Comparison of ENCODE assay signal across 9 mouse cellular contexts in genomic region chr2:180103151-180103977, GRCm38 (mm10). TPM values are rescaled to one million over a fixed set of nuclear protein-coding genes. Genes with fewer than 3 reads are reported as not detected.
DNase-seq lines count a peak whose midpoint lies in the region; TF ChIP-seq lines count a peak whose summit lies in the region.
"Had no signal": no experiment of that assay in that cellular context is flagged by ENCODE, and none has a peak within 500 bp of the region (broad histone marks: within the 10 kb centered on the region; RNA-seq: fewer than 3 reads in every experiment).

No protein-coding gene starts in this region.

- no peaks in the 10 kb centered on the region for H3K79me2 ChIP-seq in heart, adult 2 months (replicated peaks; ENCODE audit: control insufficient read depth, insufficient read depth, low read length)

- H3K27me3 ChIP-seq in heart, adult 2 months (ENCODE audit: control insufficient read depth, insufficient read depth, low read length): peaks cover 7% of the 10 kb centered on the region; the same call in 1 of the 2 replicates
- H3K27me3 ChIP-seq in limb, embryonic 10.5 days (ENCODE audit: low read depth, poor library complexity, severe bottlenecking): peaks cover 88% of the 10 kb centered on the region
- H3K27me3 ChIP-seq in small intestine, adult 2 months (ENCODE audit: control insufficient read depth, insufficient read depth, low read length): peaks cover 58% of the 10 kb centered on the region

- TF ChIP-seq EP300 in heart, adult 2 months (IDR thresholded peaks at IDR 0.05; ENCODE audit: insufficient read depth, low read depth, low read length): no peak

- DNase-seq in heart, adult 2 months: no peak
- DNase-seq in heart, postnatal 36 days: no peak
- peak; percentile 23 for DNase-seq in thymus, postnatal 14 days
- DNase-seq in thymus, adult 18-20 months: no peak
- DNase-seq in limb, embryonic 10.5 days (ENCODE audit: low spot score): no peak
- DNase-seq in adrenal gland, adult 18-20 months (ENCODE audit: low spot score in 2 of 2): no peak
- no peak for DNase-seq in adrenal gland, postnatal 4 days (ENCODE audit: low spot score in 2 of 2)

- TF ChIP-seq POLR2A in heart, adult 2 months (IDR thresholded peaks at IDR 0.05; ENCODE audit: insufficient read depth, low read depth, low read length): no peak
- no peak for TF ChIP-seq POLR2A in small intestine, adult 2 months (IDR thresholded peaks at IDR 0.05; ENCODE audit: low read depth, low read length)

- TF ChIP-seq CTCF in heart, adult 2 months (IDR thresholded peaks at IDR 0.05): no peak
- TF ChIP-seq CTCF in small intestine, adult 2 months (IDR thresholded peaks at IDR 0.05; ENCODE audit: extremely low read depth, insufficient read length, insufficient replicate concordance, low read depth, low read length): no peak

- WGBS in heart, adult 2 months: 2% methylated on average over 57 of the region's 57 CpGs
- under 1% methylated on average over 54 of the region's 57 CpGs for whole genome bisulfite sequencing in limb, embryonic 10.5 days
- WGBS in small intestine, adult 2 months: 2% methylated on average over 55 of the region's 57 CpGs

- no peaks in the 10 kb centered on the region for H3K36me3 ChIP-seq in heart, adult 2 months (ENCODE audit: control insufficient read depth, insufficient read depth, low read length)
- H3K36me3 ChIP-seq in limb, embryonic 10.5 days: no peaks in the 10 kb centered on the region
- no peaks in the 10 kb centered on the region for H3K36me3 ChIP-seq in small intestine, adult 2 months (ENCODE audit: control insufficient read depth, insufficient read depth, low read length)

- H3K9ac ChIP-seq in heart, adult 2 months (ENCODE audit: low read depth, low read length): no peak overlapping the region

- H3K4me3 ChIP-seq in heart, adult 2 months: peak overlapping the region; percentile 52
- H3K4me3 ChIP-seq in limb, embryonic 10.5 days: peak overlapping the region; percentile 63
- H3K4me3 ChIP-seq in small intestine, adult 2 months (ENCODE audit: low read depth, low read length): peak overlapping the region; percentile 63

- H3K4me1 ChIP-seq in heart, adult 2 months (ENCODE audit: control insufficient read depth, insufficient read depth, low read length): no peaks in the 10 kb centered on the region; the same call in 1 of the 2 replicates
- H3K4me1 ChIP-seq in limb, embryonic 10.5 days: peaks cover 30% of the 10 kb centered on the region
- peaks cover 12% of the 10 kb centered on the region for H3K4me1 ChIP-seq in small intestine, adult 2 months (ENCODE audit: control insufficient read depth, insufficient read depth, insufficient read length, low read length)

- no peaks in the 10 kb centered on the region for H3K9me3 ChIP-seq in limb, embryonic 10.5 days (replicated peaks)

- H3K27ac ChIP-seq in heart, adult 2 months: no peak overlapping the region
- 0 out of 2 replicates have a peak overlapping the region, but pooled peaks have one; percentile 12 for H3K27ac ChIP-seq in limb, embryonic 10.5 days
- no peak overlapping the region for H3K27ac ChIP-seq in small intestine, adult 2 months (ENCODE audit: insufficient read depth, low read depth, low read length)

- intact Hi-C loops in heart, adult 2 months (cut with DNase I): no loop called here
- intact Hi-C loops in heart, postnatal 36 days (cut with DNase I): no loop called here

RNA-seq across cellular contexts. Expression of gene Hrh3, which starts 0.9 kb away (rescaled TPM):
- under 1 TPM in 1 of 2 experiments, not detected in 1; 0.21 TPM for total RNA-seq in heart, adult 2 months (2021)
- polyA plus RNA-seq in heart, adult 2 months (2012; rRNA removed): 0.06 TPM in 1 of 2 replicates, not detected in the other
- total RNA-seq in heart, postnatal 36 days (2021): under 1 TPM in 1 of 2 experiments, not detected in 1; 0.19 TPM
- not detected in 2 replicates for polyA plus RNA-seq in limb, embryonic 10.5 days (2016; fragmentation: Nextera tagmentation; extraction: Ambion mirVana)
- 0.06 and 0.08 TPM in 2 replicates for polyA plus RNA-seq in small intestine, adult 2 months (2012; rRNA removed)
- under 1 TPM in 1 of 2 experiments, not detected in 1; 0.10 TPM for total RNA-seq in adrenal gland, adult 18-20 months (2021)
- under 1 TPM; 0.28 to 0.48 TPM for total RNA-seq in adrenal gland, postnatal 4 days (2021)
- total RNA-seq: MEL had no signal

RNA-seq across cellular contexts. Expression of gene Osbpl2, which starts 15.7 kb away (rescaled TPM):
- total RNA-seq in heart, adult 2 months (2021): 10 to 100 TPM; 31.8 to 36.4 TPM
- 27.6 and 38.5 TPM in 2 replicates for polyA plus RNA-seq in heart, adult 2 months (2012; rRNA removed)
- 10 to 100 TPM; 36.0 to 36.2 TPM for total RNA-seq in heart, postnatal 36 days (2021)
- 18.5 and 25.6 TPM in 2 replicates for polyA plus RNA-seq in limb, embryonic 10.5 days (2016; fragmentation: Nextera tagmentation; extraction: Ambion mirVana)
- 14.1 and 18.1 TPM in 2 replicates for polyA plus RNA-seq in small intestine, adult 2 months (2012; rRNA removed)
- 10 to 100 TPM; 36.9 to 37.5 TPM for total RNA-seq in adrenal gland, adult 18-20 months (2021)
- 10 to 100 TPM; 35.1 to 37.2 TPM for total RNA-seq in adrenal gland, postnatal 4 days (2021)

RNA-seq across cellular contexts. Expression of gene Mtg2, which starts 33.0 kb away (rescaled TPM):
- 10 to 100 TPM; 27.1 to 30.8 TPM for total RNA-seq in heart, adult 2 months (2021)
- polyA plus RNA-seq in heart, adult 2 months (2012; rRNA removed): 23.2 and 32.0 TPM in 2 replicates
- total RNA-seq in heart, postnatal 36 days (2021): 10 to 100 TPM; 27.1 to 30.0 TPM
- 32.1 and 33.1 TPM in 2 replicates for polyA plus RNA-seq in limb, embryonic 10.5 days (2016; fragmentation: Nextera tagmentation; extraction: Ambion mirVana)
- 6.3 and 10.2 TPM in 2 replicates for polyA plus RNA-seq in small intestine, adult 2 months (2012; rRNA removed)
- 10 to 100 TPM; 14.6 to 15.3 TPM for total RNA-seq in adrenal gland, adult 18-20 months (2021)
- total RNA-seq in adrenal gland, postnatal 4 days (2021): 10 to 100 TPM; 16.4 to 17.7 TPM
